Mouse (Mus musculus) forebrain, embryonic 11.5 days (tissue): Measurements from ENCODE around the gene Ano6. TPM values are rescaled to one million over a fixed set of nuclear protein-coding genes. Genes with fewer than 3 reads are reported as not detected.

Experiments
- ATAC-seq: fragments of 200-750 bp; cut with Nextera tagmentation; replicated peaks from 2 replicates; pipeline ENCODE4 v1.8.0; 2017; ENCODE audit warnings: moderate TSS enrichment; ENCODE audit not compliant: low FRiP score
- DNase-seq: peaks from one replicate; pipeline ENCODE4 v3.0.0-alpha.2; 2017; ENCODE audit warnings: low spot score
- H3K27ac ChIP-seq: fragments of 300-500 bp; sonication (generic); 2 replicates; pipeline ENCODE4 v1.5.1; 2014; ENCODE audit warnings: low read depth, low read length
- H3K27me3 ChIP-seq: fragments of 300-500 bp; sonication (generic); 2 replicates; pipeline ENCODE4 v1.6.1; 2014; ENCODE audit warnings: mild to moderate bottlenecking, low read length, mixed read lengths; ENCODE audit not compliant: control insufficient read depth, insufficient read depth
- H3K36me3 ChIP-seq: fragments of 300-500 bp; sonication (generic); 2 replicates; pipeline ENCODE4 v1.6.1; 2014; ENCODE audit warnings: mild to moderate bottlenecking, low read length, moderate library complexity, mixed read lengths; ENCODE audit not compliant: control insufficient read depth, insufficient read depth
- H3K4me1 ChIP-seq: fragments of 300-500 bp; sonication (generic); replicated peaks from 2 replicates; pipeline ENCODE4 v1.6.1; 2014; ENCODE audit warnings: low read length, mixed read lengths; ENCODE audit not compliant: control insufficient read depth, insufficient read depth
- H3K4me2 ChIP-seq: fragments of 300-500 bp; sonication (generic); 2 replicates; pipeline ENCODE4 v1.6.1; 2014; ENCODE audit warnings: low read depth, mild to moderate bottlenecking, low read length, moderate library complexity, mixed read lengths; ENCODE audit not compliant: severe bottlenecking
- H3K4me3 ChIP-seq: fragments of 300-500 bp; sonication (generic); 2 replicates; pipeline ENCODE4 v1.5.1; 2014; ENCODE audit warnings: low read depth, low read length
- H3K9ac ChIP-seq: fragments of 300-500 bp; sonication (generic); 2 replicates; pipeline ENCODE4 v1.6.1; 2014; ENCODE audit warnings: low read length
- H3K9me3 ChIP-seq: fragments of 300-500 bp; sonication (generic); 2 replicates; pipeline ENCODE4 v1.6.1; 2016; ENCODE audit warnings: low read length, mixed read lengths; ENCODE audit not compliant: control insufficient read depth
- whole genome bisulfite sequencing: fragments of 180-500 bp; shearing (Covaris S2); extraction: QIAGEN DNeasy Blood & Tissue Kit; methylation state at CpG from one replicate; pipeline ENCODE4 v1.1.7; 2014; 5-methylcytosine and 5-hydroxymethylcytosine counted together
- polyA plus RNA-seq: library from polyadenylated mRNA; unstranded; fragments of >200 nt; fragmentation: Nextera tagmentation; extraction: Ambion mirVana; gene quantifications from 2 replicates; pipeline ENCODE4 v1.2.1, GENCODE M21; 2014

Gene Ano6
- polyA plus RNA-seq, 1 experiment from 2014 or later: 40.3 TPM

- ATAC-seq: no peak
- H3K36me3 ChIP-seq: no peaks in the 10 kb centered on the region
- no peaks in the 10 kb centered on the region for H3K27me3 ChIP-seq
- H3K27ac ChIP-seq: no peak overlapping the region
- no peaks in the 10 kb centered on the region for H3K9me3 ChIP-seq
- 85% methylated on average over 10 of the region's 10 CpGs for WGBS
- H3K9ac ChIP-seq: no peak overlapping the region
- no peak overlapping the region for H3K4me3 ChIP-seq
- no peak overlapping the region for H3K4me2 ChIP-seq
- no peak for DNase-seq
- no peaks in the 10 kb centered on the region for H3K4me1 ChIP-seq
Measured at GRCm38 (mm10) chr15:95963124-95963482, 172.5 kb downstream of the Ano6 start.

DNA sequence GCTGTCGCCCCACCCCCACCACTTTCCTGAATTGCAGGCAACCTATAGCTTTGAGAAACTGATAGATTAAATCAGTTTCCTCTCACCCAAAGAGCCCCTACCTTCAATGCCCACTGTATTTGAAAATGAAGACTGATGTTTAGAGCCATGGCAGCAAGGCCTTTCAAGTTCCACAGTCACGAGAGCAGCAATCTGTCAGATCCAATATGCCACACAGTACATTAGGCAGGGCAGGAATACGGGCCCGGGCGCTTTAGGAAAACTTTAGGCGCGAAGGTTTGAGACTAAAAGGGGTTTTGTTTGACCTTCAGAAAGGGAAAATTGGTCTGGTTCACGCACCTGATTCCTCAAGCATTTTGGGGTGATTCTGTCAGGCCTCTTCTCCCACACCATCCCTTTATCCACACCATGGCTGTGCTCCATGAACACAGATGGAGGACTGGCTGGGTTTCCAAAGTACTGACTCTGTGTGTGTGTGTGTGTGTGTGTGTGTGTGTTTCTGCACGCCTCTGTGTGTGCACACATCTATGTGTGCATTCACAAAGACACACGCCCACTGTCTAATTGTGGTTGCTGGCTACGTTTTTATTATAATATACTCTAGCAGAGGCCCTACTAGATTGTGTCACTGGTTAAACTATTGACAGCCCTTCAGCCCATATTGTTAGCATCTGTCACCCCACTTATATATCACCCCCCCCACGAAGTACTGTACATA lies 173.0 kb downstream of the Ano6 start:
- no peak for DNase-seq
- H3K27ac ChIP-seq: no peak overlapping the region

GRCm38 (mm10) chr15:95964251-95964561 lies 173.6 kb downstream of the Ano6 start:
- H3K4me3 ChIP-seq: no peak overlapping the region
- 80% methylated on average over 4 of the region's 4 CpGs for WGBS
- no peaks in the 10 kb centered on the region for H3K27me3 ChIP-seq
- H3K4me2 ChIP-seq: no peak overlapping the region
- no peaks in the 10 kb centered on the region for H3K9me3 ChIP-seq
- no peaks in the 10 kb centered on the region for H3K36me3 ChIP-seq
- no peak overlapping the region for H3K27ac ChIP-seq
- DNase-seq (no peak), ATAC-seq (no peak)
- no peaks in the 10 kb centered on the region for H3K4me1 ChIP-seq
- H3K9ac ChIP-seq: no peak overlapping the region

More for the DNA sequence above, 173.0 kb downstream of the Ano6 start:
- no peak overlapping the region for H3K4me3 ChIP-seq
- no peak for ATAC-seq
- H3K9me3 ChIP-seq: no peaks in the 10 kb centered on the region
- no peaks in the 10 kb centered on the region for H3K27me3 ChIP-seq
- no peaks in the 10 kb centered on the region for H3K36me3 ChIP-seq
- no peaks in the 10 kb centered on the region for H3K4me1 ChIP-seq
- H3K9ac ChIP-seq: no peak overlapping the region
- H3K4me2 ChIP-seq: no peak overlapping the region
- WGBS: 90% methylated on average over 12 of the region's 12 CpGs

DNA sequence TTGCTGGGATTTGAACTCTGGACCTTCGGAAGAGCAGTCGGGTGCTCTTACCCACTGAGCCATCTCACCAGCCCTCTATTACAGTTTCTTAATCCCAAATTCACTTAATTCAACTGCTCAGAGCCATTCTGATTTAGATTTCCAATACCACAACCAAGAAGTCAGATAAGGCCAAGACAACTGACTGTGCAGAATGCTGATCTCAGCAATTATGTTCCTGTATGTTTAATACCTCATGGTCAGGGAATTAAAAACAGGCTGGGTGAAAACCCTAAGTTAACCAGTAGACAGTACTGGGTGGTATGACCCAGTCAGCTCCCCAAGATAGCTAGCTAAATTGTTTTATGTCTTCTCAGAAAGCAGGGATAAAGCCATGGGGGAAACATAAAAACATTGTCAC lies 176.3 kb downstream of the Ano6 start:
- Histone ChIP-seq H3K4me2 (no peak overlapping the region), H3K27me3 (no peaks in the 10 kb centered on the region), H3K9me3 (no peaks in the 10 kb centered on the region), H3K4me3 (no peak overlapping the region), H3K36me3 (no peaks in the 10 kb centered on the region), H3K27ac (no peak overlapping the region), H3K4me1 (no peaks in the 10 kb centered on the region), H3K9ac (no peak overlapping the region)
- ATAC-seq (no peak), DNase-seq (no peak)
- 94% methylated on average over 2 of the region's 2 CpGs for WGBS

DNA sequence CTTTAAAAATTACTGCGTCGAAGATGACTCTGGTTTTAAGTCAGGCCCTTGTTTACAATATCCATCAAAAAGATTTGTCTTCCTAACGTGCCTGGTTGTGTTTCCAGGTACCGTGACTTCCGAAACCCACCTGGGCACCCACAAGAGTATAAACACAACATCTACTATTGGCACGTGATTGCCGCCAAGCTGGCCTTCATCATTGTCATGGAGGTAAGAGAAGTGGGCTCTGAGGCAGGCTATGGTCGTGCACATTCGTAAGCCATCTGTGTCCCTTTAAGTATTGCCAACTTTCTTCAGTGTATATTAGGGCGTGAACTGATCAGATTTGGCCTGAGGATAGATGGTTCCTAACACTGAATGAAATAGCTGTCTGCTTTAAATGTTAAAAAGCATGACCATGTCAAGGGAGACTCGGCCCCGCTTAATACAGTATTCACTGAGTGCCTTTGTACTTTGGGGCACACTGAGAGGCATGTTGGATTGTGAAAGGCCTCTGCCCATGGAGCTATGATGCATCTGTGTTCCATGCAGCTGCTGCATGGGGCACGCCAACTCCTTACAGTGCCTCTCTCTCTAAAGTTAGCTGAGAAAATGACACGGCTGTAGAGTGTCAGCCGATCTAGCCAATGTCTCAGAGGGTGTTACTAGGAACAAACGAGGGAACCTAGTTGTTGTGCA lies 177.0 kb downstream of the Ano6 start:
- Histone ChIP-seq H3K9ac (no peak overlapping the region), H3K27me3 (no peaks in the 10 kb centered on the region), H3K27ac (no peak overlapping the region), H3K4me1 (no peaks in the 10 kb centered on the region), H3K4me2 (no peak overlapping the region), H3K36me3 (no peaks in the 10 kb centered on the region), H3K4me3 (no peak overlapping the region), H3K9me3 (no peaks in the 10 kb centered on the region)
- ATAC-seq: no peak
- no peak for DNase-seq
- 93% methylated on average over 16 of the region's 16 CpGs for WGBS

DNA sequence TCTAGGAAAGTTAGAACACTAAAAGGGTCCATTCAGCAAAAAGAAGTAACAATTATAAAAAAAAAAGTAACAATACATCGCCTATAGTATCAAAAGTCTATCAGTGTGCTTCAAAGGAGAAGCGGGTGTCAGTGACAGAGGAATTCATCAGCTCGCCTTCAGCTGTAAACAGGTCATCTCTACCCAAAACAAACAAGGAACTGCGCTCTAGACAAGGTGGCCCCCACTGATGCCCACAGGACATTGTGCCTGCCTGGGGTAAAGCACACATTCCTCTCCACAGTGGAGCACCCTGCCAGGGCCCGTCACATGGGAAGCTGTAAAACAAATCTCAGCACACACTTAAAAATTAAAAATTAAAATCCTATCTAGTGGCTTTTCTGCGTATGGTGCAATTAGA lies 179.0 kb downstream of the Ano6 start:
- no peaks in the 10 kb centered on the region for H3K9me3 ChIP-seq
- WGBS: 91% methylated on average over 6 of the region's 6 CpGs
- no peak overlapping the region for H3K4me3 ChIP-seq
- H3K27ac ChIP-seq: no peak overlapping the region
- no peak for DNase-seq
- no peak overlapping the region for H3K4me2 ChIP-seq
- no peaks in the 10 kb centered on the region for H3K4me1 ChIP-seq
- ATAC-seq: no peak
- H3K9ac ChIP-seq: no peak overlapping the region
- H3K27me3 ChIP-seq: no peaks in the 10 kb centered on the region
- H3K36me3 ChIP-seq: no peaks in the 10 kb centered on the region

GRCm38 (mm10) chr15:95970176-95970575 lies 179.5 kb downstream of the Ano6 start:
- Histone ChIP-seq H3K9ac (no peak overlapping the region), H3K4me2 (no peak overlapping the region), H3K9me3 (no peaks in the 10 kb centered on the region), H3K4me1 (no peaks in the 10 kb centered on the region), H3K27ac (no peak overlapping the region), H3K4me3 (no peak overlapping the region), H3K36me3 (no peaks in the 10 kb centered on the region), H3K27me3 (no peaks in the 10 kb centered on the region)
- no peak for ATAC-seq
- no peak for DNase-seq
- WGBS: 86% methylated on average over 5 of the region's 5 CpGs

DNA sequence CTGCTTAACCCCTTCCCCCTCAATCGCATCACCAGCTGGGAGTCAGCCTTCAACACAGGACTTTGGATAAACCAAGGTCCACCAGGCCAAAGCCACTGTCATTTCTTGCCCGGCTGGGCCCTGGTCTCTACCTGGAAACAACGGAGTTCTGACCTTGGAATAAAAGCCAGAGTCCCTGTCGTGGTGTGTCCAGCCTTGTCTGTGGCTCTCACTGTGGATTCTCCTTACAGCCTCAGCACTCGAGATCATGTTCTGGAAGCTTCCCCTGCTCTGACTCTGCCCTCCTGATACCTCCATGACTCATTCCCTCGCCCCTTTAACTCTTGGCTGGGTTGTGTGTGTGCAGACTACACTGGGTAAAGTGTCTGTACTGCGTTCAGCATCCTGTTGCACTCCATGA lies 180.0 kb downstream of the Ano6 start:
- 92% methylated on average over 7 of the region's 7 CpGs for WGBS
- Histone ChIP-seq H3K9ac (no peak overlapping the region), H3K4me2 (no peak overlapping the region), H3K36me3 (no peaks in the 10 kb centered on the region), H3K27ac (no peak overlapping the region), H3K4me3 (no peak overlapping the region), H3K27me3 (no peaks in the 10 kb centered on the region), H3K4me1 (no peaks in the 10 kb centered on the region), H3K9me3 (no peaks in the 10 kb centered on the region)
- DNase-seq: no peak
- no peak for ATAC-seq

GRCm38 (mm10) chr15:95971302-95971701 lies 180.7 kb downstream of the Ano6 start:
- no peaks in the 10 kb centered on the region for H3K9me3 ChIP-seq
- no peak overlapping the region for H3K4me2 ChIP-seq
- 93% methylated on average over 8 of the region's 8 CpGs for WGBS
- DNase-seq: no peak
- no peaks in the 10 kb centered on the region for H3K27me3 ChIP-seq
- ATAC-seq: no peak
- H3K4me1 ChIP-seq: no peaks in the 10 kb centered on the region
- no peak overlapping the region for H3K4me3 ChIP-seq
- no peak overlapping the region for H3K27ac ChIP-seq
- H3K36me3 ChIP-seq: no peaks in the 10 kb centered on the region
- no peak overlapping the region for H3K9ac ChIP-seq
